In genomic region chr13:30659613-30660505, GRCm38 (mm10) we compare ENCODE assay signal across 8 mouse cellular contexts. TPM values are rescaled to one million over a fixed set of nuclear protein-coding genes. Genes with fewer than 3 reads are reported as not detected.
DNase-seq lines count a peak whose midpoint lies in the region; ATAC-seq and TF ChIP-seq lines count a peak whose summit lies in the region.

TSS of gene Dusp22 (plus strand) at chr13:30659999.

- H3K36me3 ChIP-seq in hindbrain, embryonic 10.5 days = no peaks in the 10 kb centered on the region
- no peaks in the 10 kb centered on the region for H3K36me3 ChIP-seq in lung, embryonic 16.5 days (ENCODE audit: control insufficient read depth, insufficient read depth, low read length)
- no peaks in the 10 kb centered on the region for H3K36me3 ChIP-seq in thymus, adult 2 months (ENCODE audit: control insufficient read depth, insufficient read depth, low read length)

- whole genome bisulfite sequencing in hindbrain, embryonic 10.5 days = 2% methylated on average over 74 of the region's 74 CpGs
- under 1% methylated on average over 49 of the region's 74 CpGs for WGBS in lung, embryonic 16.5 days
- 2% methylated on average over 74 of the region's 74 CpGs for WGBS in thymus, adult 2 months

- TF ChIP-seq POLR2A in thymus, adult 2 months (IDR thresholded peaks at IDR 0.05; ENCODE audit: control insufficient read depth, extremely low read depth, insufficient read depth, low read length, poor library complexity) = no peak

- peaks cover 16% of the 10 kb centered on the region for H3K4me1 ChIP-seq in hindbrain, embryonic 10.5 days (replicated peaks)
- H3K4me1 ChIP-seq in lung, embryonic 16.5 days (replicated peaks; ENCODE audit: control insufficient read depth, insufficient read depth, low read length) = 0 out of 2 replicates have a peak, but pooled peaks cover 3% of the 10 kb centered on the region
- H3K4me1 ChIP-seq in thymus, adult 2 months (replicated peaks; ENCODE audit: control insufficient read depth, insufficient read depth, low read length) = peaks cover 8% of the 10 kb centered on the region

- no peak; the same call in 1 of the 2 replicates for TF ChIP-seq CTCF in thymus, adult 2 months (IDR thresholded peaks at IDR 0.05; ENCODE audit: borderline replicate concordance, control insufficient read depth, extremely low read depth, insufficient read depth, low read length, poor library complexity)

- H3K27ac ChIP-seq in hindbrain, embryonic 10.5 days = peak within 1 kb of the TSS; percentile 91
- H3K27ac ChIP-seq in lung, embryonic 16.5 days (ENCODE audit: low read length) = peak within 1 kb of the TSS; percentile 76
- H3K27ac ChIP-seq in thymus, adult 2 months (ENCODE audit: control insufficient read depth, insufficient read depth, low read length) = peak within 1 kb of the TSS; percentile 53; the same call in 1 of the 2 replicates

- no peaks in the 10 kb centered on the region for H3K27me3 ChIP-seq in hindbrain, embryonic 10.5 days (ENCODE audit: insufficient read depth, poor library complexity, severe bottlenecking)
- H3K27me3 ChIP-seq in lung, embryonic 16.5 days (ENCODE audit: control insufficient read depth, insufficient read depth, low read depth, low read length) = no peaks in the 10 kb centered on the region
- no peaks in the 10 kb centered on the region for H3K27me3 ChIP-seq in thymus, adult 2 months (ENCODE audit: control insufficient read depth, insufficient read depth, low read length)

- peak; percentile 55 for DNase-seq in ES-CJ7 (ENCODE audit: low read depth, low spot score)
- DNase-seq in cerebellum, adult 18-20 months = peak; percentile 86 to 94
- peak; percentile 53 to 86 for DNase-seq in frontal cortex, adult 2 months (ENCODE audit: extremely low spot score in 1 of 2, low spot score in 1 of 2)
- DNase-seq in hindbrain, embryonic 10.5 days (ENCODE audit: low spot score) = peak; percentile 82
- DNase-seq in layer of hippocampus, adult 9-11 months = peak; percentile 89
- peak; percentile 86 for DNase-seq in ovary, adult 18-20 months (ENCODE audit: low spot score)
- DNase-seq in thymus, adult 2 months = peak; percentile 64

- peak within 1 kb of the TSS; percentile 71 for H3K4me3 ChIP-seq in hindbrain, embryonic 10.5 days
- H3K4me3 ChIP-seq in lung, embryonic 16.5 days (ENCODE audit: low read length) = peak within 1 kb of the TSS; percentile 79
- peak within 1 kb of the TSS; percentile 100 for H3K4me3 ChIP-seq in thymus, adult 2 months (ENCODE audit: control insufficient read depth, insufficient read depth, low read length)

- peak within 1 kb of the TSS; percentile 87 for H3K9ac ChIP-seq in lung, embryonic 16.5 days (ENCODE audit: low read length)

- H3K9me3 ChIP-seq in hindbrain, embryonic 10.5 days = 0 out of 2 replicates have a peak, but pooled peaks cover 3% of the 10 kb centered on the region
- no peaks in the 10 kb centered on the region for H3K9me3 ChIP-seq in lung, embryonic 16.5 days (ENCODE audit: control insufficient read depth, low read length)

- peak; percentile 98 for ATAC-seq in lung, embryonic 16.5 days (ENCODE audit: low read depth)

- H3K4me2 ChIP-seq in lung, embryonic 16.5 days (ENCODE audit: low read depth, low read length) = peak within 1 kb of the TSS; percentile 62

RNA-seq across cellular contexts. Expression of gene Dusp22, which starts in this region (rescaled TPM):
- 26.7 and 27.9 TPM in 2 replicates for polyA plus RNA-seq in frontal cortex, adult 2 months (2012; rRNA removed)
- 17.2 and 18.8 TPM in 2 replicates for polyA plus RNA-seq in hindbrain, embryonic 10.5 days (2016; fragmentation: Nextera tagmentation; extraction: Ambion mirVana)
- 23.1 and 23.6 TPM in 2 replicates for polyA plus RNA-seq in lung, embryonic 16.5 days (2015; fragmentation: Nextera tagmentation; extraction: Ambion mirVana)
- polyA plus RNA-seq in thymus, adult 2 months (2012; rRNA removed) = 10.6 and 11.1 TPM in 2 replicates

Comparison
In these comparisons a context has a peak if more than half of its experiments do, and no peak if none do; other contexts are left out.
1. Peak in every context shown above with its lines: DNase-seq, ATAC-seq, H3K4me3 ChIP-seq and H3K27ac ChIP-seq.